Mouse (Mus musculus): ENCODE measurements around the gene Smbd1.

GRCm38 (mm10) chr16:32764961-32765360 is 45.3 kb downstream of the Smbd1 start:
- TF ChIP-seq TCF12 (IDR thresholded peaks at IDR 0.05; ENCODE audit: low read depth, low read length) (no peak), CTCF (conservative IDR thresholded peaks at IDR 0.05 in 1 of 2, IDR thresholded peaks at IDR 0.05 in 1 of 2; ENCODE audit: low read depth in 2 of 2, low read length in 2 of 2) (no peak), CHD2 (IDR thresholded peaks at IDR 0.05; ENCODE audit: low read length) (no peak), EP300 (IDR thresholded peaks at IDR 0.05; ENCODE audit: low read length) (no peak), MAFK (IDR thresholded peaks at IDR 0.05; ENCODE audit: insufficient replicate concordance, low read length) (no peak), NRF1 (IDR thresholded peaks at IDR 0.05; ENCODE audit: low read depth, low read length) (no peak), SIN3A (IDR thresholded peaks at IDR 0.05; ENCODE audit: low read length) (no peak), TBP (conservative IDR thresholded peaks at IDR 0.05; ENCODE audit: low read depth, low read length) (no peak), SMC3 (IDR thresholded peaks at IDR 0.05; ENCODE audit: low read depth, low read length) (no peak), BHLHE40 (IDR thresholded peaks at IDR 0.05; ENCODE audit: low read depth, low read length) (no peak), POLR2A (IDR thresholded peaks at IDR 0.05; ENCODE audit: low read depth, low read length) (no peak), USF1 (IDR thresholded peaks at IDR 0.05; ENCODE audit: low read depth, low read length) (no peak), ZMIZ1 (IDR thresholded peaks at IDR 0.05; ENCODE audit: low read depth, low read length) (no peak), ZNF384 (IDR thresholded peaks at IDR 0.05; ENCODE audit: low read depth, low read length) (no peak)
